Mouse (Mus musculus): ENCODE measurements around the gene 1700001P01Rik. TPM values are rescaled to one million over a fixed set of nuclear protein-coding genes. Genes with fewer than 3 reads are reported as not detected.

The 1700001P01Rik gene
- total and polyA plus RNA-seq, 3 experiments: 0.47 TPM; not detected in 2

DNA sequence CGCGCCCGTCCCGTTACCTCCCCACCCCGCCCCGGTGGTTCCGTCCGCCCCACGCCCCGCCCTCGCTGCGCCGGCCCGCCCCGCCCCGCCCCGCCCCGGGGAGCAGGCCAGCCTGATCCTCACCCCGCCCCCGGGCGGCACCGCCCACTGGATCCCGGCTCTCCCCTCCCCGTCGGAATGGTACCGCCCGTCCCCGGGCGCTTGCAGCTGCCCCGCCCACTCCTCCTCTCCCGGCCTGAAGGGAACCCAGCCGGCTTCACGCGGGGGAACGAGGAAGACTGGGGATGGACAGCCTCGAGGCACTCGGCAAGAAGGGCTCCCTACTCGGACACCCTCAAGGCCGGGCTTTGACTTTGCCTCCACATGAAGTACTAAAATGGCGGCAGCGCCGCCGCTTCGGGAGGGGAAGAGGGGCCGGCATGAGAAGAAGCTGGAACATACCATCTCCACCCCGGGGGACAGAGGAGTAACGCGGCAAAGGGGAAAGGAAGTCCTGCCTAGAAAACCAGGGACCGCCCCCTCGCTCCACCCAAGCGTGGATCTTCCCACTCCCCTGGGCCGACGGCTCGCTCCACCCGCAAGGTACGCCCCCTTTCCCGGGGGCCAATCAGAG is 30.9 kb downstream of the 1700001P01Rik start:
- peaks cover 24 to 52% of the 10 kb centered on the region in 2 experiments for H3K36me3 ChIP-seq (replicated peaks in 1 of 2; ENCODE audit: control insufficient read depth in 1 of 2, insufficient read depth in 1 of 2, low read length in 1 of 2)
- H3K27ac ChIP-seq (ENCODE audit: insufficient read depth, low read depth): peak overlapping the region; percentile 59
- H3K27me3 ChIP-seq (replicated peaks): no peaks in the 10 kb centered on the region
- dilution Hi-C loops (cut with MboI; ENCODE audit: extremely low pct_ligation_motif_present, extremely low pct_unique_long_range_greater_than_20kb, low sequenced_read_pairs): no loop called here
- peak; percentile 83 for TF ChIP-seq MAX (IDR thresholded peaks at IDR 0.05; ENCODE audit: low read length)
- TF ChIP-seq POLR2AphosphoS2 (IDR thresholded peaks at IDR 0.05; ENCODE audit: low read depth, low read length): peak; percentile 92
- TF ChIP-seq ETS1 (conservative IDR thresholded peaks at IDR 0.05; ENCODE audit: low read depth, low read length): peak; percentile 51
- TF ChIP-seq MAFK (IDR thresholded peaks at IDR 0.05; ENCODE audit: insufficient replicate concordance, low read length): no peak
- TF ChIP-seq KAT2A (IDR thresholded peaks at IDR 0.05; ENCODE audit: insufficient replicate concordance, low read length): 0 out of 2 replicates have a peak, but pooled peaks have one; percentile 33
- no peak for TF ChIP-seq PAX5 (IDR thresholded peaks at IDR 0.05; ENCODE audit: low read length)
- no peak for TF ChIP-seq RCOR1 (conservative IDR thresholded peaks at IDR 0.05; ENCODE audit: low read depth, low read length)
- TF ChIP-seq MXI1 (IDR thresholded peaks at IDR 0.05; ENCODE audit: low read depth, low read length): no peak; the same call in 1 of the 2 replicates
- TF ChIP-seq NRF1 (IDR thresholded peaks at IDR 0.05; ENCODE audit: low read depth, low read length): peak; percentile 60
- TF ChIP-seq NELFE (IDR thresholded peaks at IDR 0.05; ENCODE audit: low read depth, low read length): peak; percentile 73
- TF ChIP-seq UBTF (IDR thresholded peaks at IDR 0.05; ENCODE audit: low read depth, low read length): no peak; the same call in 1 of the 2 replicates
- peak; percentile 85 for TF ChIP-seq ELF1 (IDR thresholded peaks at IDR 0.05; ENCODE audit: low read depth, low read length)
- peak; percentile 83 for TF ChIP-seq POLR2A (IDR thresholded peaks at IDR 0.05; ENCODE audit: low read depth, low read length)
- TF ChIP-seq CHD2 (IDR thresholded peaks at IDR 0.05; ENCODE audit: low read length): peak; percentile 58
- TF ChIP-seq SIN3A (IDR thresholded peaks at IDR 0.05; ENCODE audit: low read length): peak; percentile 71
- TF ChIP-seq BHLHE40 (IDR thresholded peaks at IDR 0.05; ENCODE audit: low read depth, low read length): peak; percentile 23; the same call in 1 of the 2 replicates
- TF ChIP-seq TBP (conservative IDR thresholded peaks at IDR 0.05; ENCODE audit: low read depth, low read length): peak; percentile 57; the same call in 1 of the 2 replicates
- TF ChIP-seq IRF4 (IDR thresholded peaks at IDR 0.05; ENCODE audit: low read depth, low read length): peak; percentile 78
- TF ChIP-seq ZMIZ1 (IDR thresholded peaks at IDR 0.05; ENCODE audit: low read depth, low read length): peak; percentile 76
- no peak for TF ChIP-seq JUN (IDR thresholded peaks at IDR 0.05; ENCODE audit: insufficient read depth, low read depth, low read length)
- TF ChIP-seq JUND (conservative IDR thresholded peaks at IDR 0.05; ENCODE audit: low read depth, low read length): no peak
- no peak for TF ChIP-seq ZC3H11A (IDR thresholded peaks at IDR 0.05; ENCODE audit: low read depth, low read length)
- TF ChIP-seq CHD1 (IDR thresholded peaks at IDR 0.05; ENCODE audit: low read depth, low read length): peak; percentile 96
- TF ChIP-seq E2F4 (IDR thresholded peaks at IDR 0.05; ENCODE audit: insufficient replicate concordance, low read depth, low read length): peak; percentile 86; the same call in 1 of the 2 replicates
- TF ChIP-seq HCFC1 (IDR thresholded peaks at IDR 0.05; ENCODE audit: low read depth, low read length): peak; percentile 66
- peak; percentile 63; the same call in 1 of the 2 replicates for TF ChIP-seq TCF12 (IDR thresholded peaks at IDR 0.05; ENCODE audit: low read depth, low read length)
- TF ChIP-seq MAZ (IDR thresholded peaks at IDR 0.05; ENCODE audit: low read depth, low read length): peak; percentile 89
- peak; percentile 79; the same call in 1 of the 2 replicates for TF ChIP-seq MYC (IDR thresholded peaks at IDR 0.05; ENCODE audit: low read depth, low read length)
- TF ChIP-seq USF2 (conservative IDR thresholded peaks at IDR 0.05; ENCODE audit: low read depth, low read length): no peak
- peaks cover 6 to 31% of the 10 kb centered on the region in 2 experiments for H3K4me1 ChIP-seq (ENCODE audit: control insufficient read depth in 1 of 2, insufficient read depth in 2 of 2)
- peak; percentile 100 for DNase-seq (ENCODE audit: extremely low read depth)
- peak overlapping the region; percentile 58 for H3K4me2 ChIP-seq (ENCODE audit: insufficient read depth, low read depth, poor library complexity, severe bottlenecking)
- peak overlapping the region; percentile 58 to 81 (median 79) for H3K4me3 ChIP-seq (replicated peaks in 1 of 3; ENCODE audit: low read depth in 2 of 3, low read length in 2 of 3, poor library complexity in 1 of 3)
- H3K9me3 ChIP-seq (replicated peaks; ENCODE audit: low read length): no peaks in the 10 kb centered on the region
- in situ Hi-C loops (cut with MboI; ENCODE audit: low pct_ligation_motif_present, low pct_unique_long_range_greater_than_20kb, low sequenced_read_pairs): no loop called here
- H3K9ac ChIP-seq (ENCODE audit: insufficient read depth, low read depth): peak overlapping the region; percentile 95
- peaks cover 23% of the 10 kb centered on the region for H3K79me2 ChIP-seq (replicated peaks; ENCODE audit: control insufficient read depth, extremely low read depth, insufficient read depth, poor library complexity, severe bottlenecking)
